Mouse (Mus musculus) testis, adult 2 months (tissue): ENCODE data around the gene Cldn12.

ENCODE experiments used
- CTCF ChIP-seq: fragments of 200-500 bp; IDR thresholded peaks from 2 replicates; pipeline ENCODE4 v1.5.1; 2012; ENCODE audit warnings: low read depth, mild to moderate bottlenecking, inconsistent platforms, low read length, moderate library complexity; ENCODE audit not compliant: control insufficient read depth, insufficient read depth, insufficient replicate concordance
- POLR2A ChIP-seq: fragments of 200-500 bp; IDR thresholded peaks from 2 replicates; pipeline ENCODE4 v1.6.1; 2012; ENCODE audit warnings: low read depth, mild to moderate bottlenecking, inconsistent platforms, low read length, moderate library complexity; ENCODE audit not compliant: control insufficient read depth

GRCm38 (mm10) chr5:5514196-5515076 lies at the start of gene Cldn12:
- peak; percentile 70 for TF ChIP-seq POLR2A
- TF ChIP-seq CTCF = no peak
